Mouse (Mus musculus) forebrain, embryonic 14.5 days (tissue): Measurements from ENCODE around the gene Cryba4. TPM values are rescaled to one million over a fixed set of nuclear protein-coding genes. Genes with fewer than 3 reads are reported as not detected.

ENCODE experiments used
- ATAC-seq: fragments of 200-750 bp; cut with Nextera tagmentation; 2 replicates; pipeline ENCODE4 v1.8.0; 2017; ENCODE audit warnings: mild to moderate bottlenecking, moderate library complexity
- DNase-seq: peaks from one replicate; pipeline ENCODE4 v3.0.0-alpha.2; 2015; ENCODE audit warnings: low spot score
- H3K27ac ChIP-seq: fragments of 300-500 bp; sonication (generic); 2 replicates; pipeline ENCODE4 v1.5.1; 2014; ENCODE audit warnings: low read depth, mild to moderate bottlenecking, control low read depth, low read length, moderate library complexity
- H3K27me3 ChIP-seq: fragments of 300-500 bp; sonication (generic); replicated peaks from 2 replicates; pipeline ENCODE4 v1.6.1; 2014; ENCODE audit warnings: low read length, control low read depth, mixed read lengths; ENCODE audit not compliant: control insufficient read depth, insufficient read depth
- H3K36me3 ChIP-seq: fragments of 300-500 bp; sonication (generic); 2 replicates; pipeline ENCODE4 v1.6.1; 2014; ENCODE audit warnings: low read length, control low read depth; ENCODE audit not compliant: control insufficient read depth, insufficient read depth
- H3K4me1 ChIP-seq: fragments of 300-500 bp; sonication (generic); 2 replicates; pipeline ENCODE4 v1.6.1; 2014; ENCODE audit warnings: antibody characterized with exemption, low read length, control low read depth; ENCODE audit not compliant: control insufficient read depth, insufficient read depth
- H3K4me2 ChIP-seq: fragments of 300-500 bp; sonication (generic); 2 replicates; pipeline ENCODE4 v1.6.1; 2014; ENCODE audit warnings: mild to moderate bottlenecking, control low read depth, low read length
- H3K4me3 ChIP-seq: fragments of 300-500 bp; sonication (generic); 2 replicates; pipeline ENCODE4 v1.5.1; 2014; ENCODE audit warnings: low read depth, low read length, control low read depth
- H3K9ac ChIP-seq: fragments of 300-500 bp; sonication (generic); 2 replicates; pipeline ENCODE4 v1.6.1; 2014; ENCODE audit warnings: mild to moderate bottlenecking, low read length, control low read depth, moderate library complexity
- H3K9me3 ChIP-seq: fragments of 300-500 bp; sonication (generic); replicated peaks from 2 replicates; pipeline ENCODE4 v1.6.1; 2016; ENCODE audit warnings: low read length, control low read depth, mixed read lengths; ENCODE audit not compliant: control insufficient read depth
- WGBS: fragments of 180-500 bp; shearing (Covaris S2); extraction: QIAGEN DNeasy Blood & Tissue Kit; methylation state at CpG from one replicate; pipeline ENCODE4 v1.1.7; 2014; 5-methylcytosine and 5-hydroxymethylcytosine counted together
- polyA plus RNA-seq: library from polyadenylated mRNA; unstranded; fragments of >200 nt; fragmentation: Nextera tagmentation; extraction: Ambion mirVana; gene quantifications from 2 replicates; pipeline ENCODE4 v1.2.1, GENCODE M21; 2014

The Cryba4 gene
- polyA plus RNA-seq, 1 experiment from 2014 or later: 2.2 TPM

DNA sequence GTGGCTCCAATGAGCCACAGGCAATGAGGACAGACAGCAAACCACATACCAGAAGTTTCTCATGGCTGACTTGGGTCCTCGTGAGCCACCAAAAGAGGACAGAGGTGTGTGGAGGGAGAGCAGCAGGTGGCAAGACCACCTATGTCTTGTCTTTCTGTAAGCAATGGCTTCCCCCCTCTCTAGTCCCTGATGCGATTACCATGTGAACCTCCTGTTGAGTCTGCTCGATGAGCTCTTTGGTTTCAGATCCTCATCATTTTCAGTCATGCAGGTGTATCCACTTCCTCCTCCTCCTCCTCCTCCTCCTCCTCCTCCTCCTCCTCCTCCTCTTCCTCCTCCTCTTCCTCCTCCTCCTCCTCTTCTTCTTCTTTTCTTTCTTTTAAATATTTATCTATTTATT is 8.5 kb upstream of the Cryba4 start:
- no peak for ATAC-seq
- Histone ChIP-seq H3K9ac (no peak overlapping the region), H3K4me3 (no peak overlapping the region), H3K36me3 (no peaks in the 10 kb centered on the region), H3K9me3 (no peaks in the 10 kb centered on the region), H3K4me2 (no peak overlapping the region), H3K27ac (no peak overlapping the region), H3K27me3 (no peaks in the 10 kb centered on the region), H3K4me1 (no peaks in the 10 kb centered on the region)
- DNase-seq: no peak
- WGBS: 80% methylated on average over 3 of the region's 3 CpGs

DNA sequence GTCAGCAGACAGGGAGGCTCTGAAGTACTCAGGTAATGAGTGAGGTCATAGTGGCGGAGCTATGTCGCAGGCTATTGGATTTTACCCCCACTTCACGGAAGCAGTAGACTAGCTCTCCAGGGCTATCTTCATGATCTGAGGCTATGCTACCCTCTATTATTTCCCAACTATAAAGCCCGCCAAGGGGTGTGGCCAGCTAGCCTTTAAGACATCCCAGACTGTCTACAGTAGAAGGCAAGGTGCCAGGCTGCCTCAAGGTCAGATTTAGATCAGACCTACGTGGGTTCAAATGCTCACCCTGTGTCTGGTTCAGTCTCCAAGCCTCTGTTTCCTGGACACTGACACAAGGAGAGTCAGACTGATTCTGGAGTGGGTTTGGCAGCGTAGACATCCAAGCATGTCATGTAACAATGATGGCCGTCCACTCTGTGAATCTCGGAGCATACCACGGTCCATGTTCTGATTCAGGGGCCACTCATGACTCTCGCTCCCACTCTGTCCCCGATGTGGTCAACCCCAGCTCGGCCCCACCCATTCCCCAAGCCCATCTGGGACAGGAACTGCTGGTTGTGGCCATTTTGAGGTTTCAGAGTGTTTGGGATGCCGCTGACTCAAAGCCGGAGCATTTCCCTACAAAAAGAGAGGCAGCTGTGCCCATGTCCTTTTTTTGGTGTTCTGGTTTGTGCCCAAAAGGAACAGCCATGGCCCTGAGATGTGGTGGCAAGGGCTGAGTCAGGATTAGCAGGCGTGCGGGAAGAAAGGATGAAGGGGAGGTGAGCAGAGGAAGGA is 7.7 kb upstream of the Cryba4 start:
- no peaks in the 10 kb centered on the region for H3K27me3 ChIP-seq
- no peak overlapping the region for H3K4me3 ChIP-seq
- no peaks in the 10 kb centered on the region for H3K4me1 ChIP-seq
- no peak overlapping the region for H3K27ac ChIP-seq
- no peak for DNase-seq
- no peak overlapping the region for H3K4me2 ChIP-seq
- no peaks in the 10 kb centered on the region for H3K9me3 ChIP-seq
- H3K36me3 ChIP-seq: no peaks in the 10 kb centered on the region
- 89% methylated on average over 16 of the region's 16 CpGs for WGBS
- ATAC-seq: no peak
- no peak overlapping the region for H3K9ac ChIP-seq

DNA sequence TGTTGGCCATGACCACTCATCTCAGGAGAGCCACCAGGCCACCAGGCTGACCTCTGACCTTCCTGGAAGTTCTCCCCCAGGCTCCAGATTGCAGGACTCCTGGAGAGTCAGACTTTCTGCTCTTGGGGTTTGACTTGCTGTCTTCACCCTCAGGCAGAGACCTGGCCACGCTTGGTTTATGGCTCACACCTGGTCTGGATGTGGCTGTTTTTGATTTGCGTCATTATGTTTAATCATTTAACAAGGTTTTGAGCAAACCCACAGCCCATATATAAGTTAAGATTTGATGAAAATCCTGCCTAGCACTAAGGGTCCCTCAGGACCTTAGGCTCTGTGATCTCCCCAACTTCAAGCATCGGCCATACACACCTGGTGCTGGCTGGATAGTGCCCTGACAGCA is 5.6 kb upstream of the Cryba4 start:
- no peak for ATAC-seq
- Histone ChIP-seq H3K4me2 (no peak overlapping the region), H3K27ac (no peak overlapping the region)

DNA sequence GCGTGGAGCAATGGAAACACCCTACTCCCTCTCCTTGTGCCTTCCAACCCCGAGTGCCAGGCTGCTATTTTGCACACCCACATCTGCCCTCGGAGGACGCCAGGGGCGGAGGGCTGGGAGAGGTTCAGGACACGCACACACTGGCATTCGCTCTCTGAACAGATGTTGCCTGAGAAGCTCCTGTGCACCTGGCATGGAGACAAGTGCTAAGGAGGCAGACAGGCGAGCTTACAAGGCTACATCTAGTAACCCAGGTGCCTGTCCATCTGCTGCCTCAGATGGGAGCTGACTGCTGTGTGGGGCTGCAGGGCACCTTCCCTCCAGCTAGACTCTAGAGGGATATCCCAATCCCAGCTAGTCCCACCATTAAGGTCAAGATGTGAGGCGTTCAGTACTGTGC is 4.1 kb upstream of the Cryba4 start:
- no peak for DNase-seq

More for the DNA sequence above, 5.6 kb upstream of the Cryba4 start:
- no peak for DNase-seq
- H3K4me1 ChIP-seq: 0 out of 2 replicates have a peak, but pooled peaks cover 4% of the 10 kb centered on the region
- H3K36me3 ChIP-seq: no peaks in the 10 kb centered on the region
- H3K9ac ChIP-seq: no peak overlapping the region
- H3K4me3 ChIP-seq: no peak overlapping the region
- H3K27me3 ChIP-seq: no peaks in the 10 kb centered on the region
- WGBS: 82% methylated on average over 3 of the region's 3 CpGs
- H3K9me3 ChIP-seq: no peaks in the 10 kb centered on the region

DNA sequence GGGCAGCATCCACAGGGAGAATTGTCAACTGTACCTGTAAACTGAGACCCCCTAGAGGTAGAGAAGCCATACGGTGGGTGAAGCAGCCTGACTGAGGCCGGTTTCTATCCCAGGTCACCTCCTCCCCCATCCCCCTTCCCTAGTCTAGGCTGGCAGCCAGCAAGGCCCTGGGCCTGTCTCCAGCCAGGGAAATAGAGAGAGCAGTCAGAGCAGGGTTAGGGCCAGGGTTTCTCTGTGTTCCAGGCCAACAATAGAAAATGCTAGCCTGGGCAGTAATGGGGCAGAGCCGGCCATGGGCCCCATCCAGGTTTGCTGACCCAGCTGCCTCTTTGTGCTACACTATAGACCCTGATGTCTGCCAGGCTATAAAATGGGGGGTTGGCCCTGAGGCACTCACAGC is 3.1 kb upstream of the Cryba4 start, which contains the start of gene Crybb1:
Gene Crybb1 (plus strand): TSS at position 390 of the 400 bp plus-strand sequence.
- no peaks in the 10 kb centered on the region for H3K9me3 ChIP-seq
- H3K9ac ChIP-seq: no peak within 1 kb of the TSS
- no peaks in the 10 kb centered on the region for H3K27me3 ChIP-seq
- H3K4me2 ChIP-seq: no peak within 1 kb of the TSS
- 0 out of 2 replicates have a peak, but pooled peaks cover 4% of the 10 kb centered on the region for H3K4me1 ChIP-seq
- peak; percentile 38 for DNase-seq
- H3K36me3 ChIP-seq: no peaks in the 10 kb centered on the region
- no peak for ATAC-seq
- 34% methylated on average over 3 of the region's 3 CpGs for WGBS
- H3K27ac ChIP-seq: no peak within 1 kb of the TSS; the same call in 1 of the 2 replicates
- H3K4me3 ChIP-seq: no peak within 1 kb of the TSS

More for the DNA sequence above, 4.1 kb upstream of the Cryba4 start:
- H3K4me2 ChIP-seq: no peak overlapping the region
- H3K4me3 ChIP-seq: no peak overlapping the region
- H3K36me3 ChIP-seq: no peaks in the 10 kb centered on the region
- no peaks in the 10 kb centered on the region for H3K9me3 ChIP-seq
- no peak overlapping the region for H3K27ac ChIP-seq
- 0 out of 2 replicates have a peak, but pooled peaks cover 4% of the 10 kb centered on the region for H3K4me1 ChIP-seq
- no peaks in the 10 kb centered on the region for H3K27me3 ChIP-seq
- no peak for ATAC-seq
- 71% methylated on average over 9 of the region's 9 CpGs for WGBS
- H3K9ac ChIP-seq: no peak overlapping the region

DNA sequence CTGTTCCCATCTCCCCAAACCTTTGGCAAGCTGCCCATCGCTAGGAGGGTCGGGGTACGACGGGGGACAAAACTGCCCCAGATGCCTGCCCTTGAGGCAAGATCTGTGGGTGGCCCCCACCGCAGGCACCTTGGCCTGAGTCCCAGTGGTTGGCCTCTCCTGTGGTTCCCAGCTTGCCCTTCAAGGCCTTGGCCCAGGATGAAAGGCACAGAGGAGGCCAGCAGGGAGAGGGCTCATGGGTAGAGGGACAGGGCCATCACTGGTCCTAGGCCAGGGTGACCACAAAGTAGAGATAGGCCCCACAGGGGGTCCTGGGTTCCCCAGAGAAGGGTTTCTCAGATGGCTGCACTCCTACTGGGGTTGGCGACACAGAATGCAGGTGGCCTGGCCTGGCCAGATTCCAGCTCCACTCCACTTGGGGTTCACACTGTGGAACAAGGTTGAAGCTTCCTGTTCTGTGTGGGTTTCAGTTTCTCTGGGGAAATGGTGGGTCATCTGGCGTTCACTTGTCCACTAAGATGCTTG is 2.0 kb upstream of the Cryba4 start:
- Histone ChIP-seq H3K4me2 (no peak overlapping the region), H3K36me3 (no peaks in the 10 kb centered on the region), H3K9ac (no peak overlapping the region), H3K4me1 (0 out of 2 replicates have a peak, but pooled peaks cover 4% of the 10 kb centered on the region), H3K27ac (no peak overlapping the region; the same call in 1 of the 2 replicates), H3K27me3 (no peaks in the 10 kb centered on the region), H3K9me3 (no peaks in the 10 kb centered on the region), H3K4me3 (no peak overlapping the region)
- DNase-seq: peak; percentile 52
- 39% methylated on average over 7 of the region's 7 CpGs for whole genome bisulfite sequencing
- ATAC-seq: peak; percentile 40; the same call in 1 of the 2 replicates

DNA sequence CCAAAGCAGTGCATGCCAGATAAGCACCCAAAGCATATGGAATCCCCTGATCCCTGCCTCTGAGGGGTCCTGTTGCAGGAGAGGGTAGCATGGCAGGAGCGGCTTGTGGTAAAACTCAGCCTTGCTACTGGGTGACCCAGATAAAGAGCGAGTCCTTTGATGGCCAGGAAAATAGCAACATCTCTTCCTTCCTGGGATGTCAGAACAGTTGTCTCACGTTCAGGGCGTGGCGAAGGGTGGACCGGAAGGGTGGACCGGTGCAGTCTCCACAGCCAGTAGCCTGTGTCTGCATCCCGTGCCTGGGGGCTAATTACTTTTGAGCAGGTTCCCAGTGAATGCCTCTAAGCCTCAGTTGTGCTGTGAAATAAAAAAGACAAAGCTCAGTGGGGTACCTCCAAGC is 851 bp upstream of the Cryba4 start:
- Histone ChIP-seq H3K4me3 (no peak overlapping the region), H3K4me2 (no peak overlapping the region), H3K9ac (no peak overlapping the region), H3K36me3 (no peaks in the 10 kb centered on the region), H3K27me3 (no peaks in the 10 kb centered on the region), H3K27ac (no peak overlapping the region), H3K9me3 (no peaks in the 10 kb centered on the region), H3K4me1 (0 out of 2 replicates have a peak, but pooled peaks cover 4% of the 10 kb centered on the region)
- WGBS: 6% methylated on average over 8 of the region's 8 CpGs
- ATAC-seq (no peak), DNase-seq (no peak)

DNA sequence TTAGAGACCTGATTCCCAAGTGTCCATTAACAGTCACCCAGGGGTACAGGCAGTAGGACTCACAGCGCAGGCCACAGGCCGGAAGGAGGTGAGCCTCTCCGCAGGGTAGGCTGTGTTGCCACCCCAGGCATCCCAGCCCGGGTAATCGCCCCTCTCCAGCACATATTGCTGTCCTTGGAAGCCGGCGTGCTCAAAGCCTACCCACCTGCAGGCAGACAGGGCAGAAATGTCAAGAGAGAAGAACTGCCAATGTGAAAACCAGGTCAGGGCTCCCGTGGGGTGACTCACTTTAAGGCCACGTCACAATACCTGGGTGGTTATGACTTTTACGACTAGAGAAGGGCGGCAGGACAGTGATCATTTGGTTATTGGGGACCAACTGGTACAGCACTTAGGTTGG is 3.2 kb downstream of the Cryba4 start:
- Histone ChIP-seq H3K27me3 (no peaks in the 10 kb centered on the region), H3K4me3 (no peak overlapping the region), H3K9ac (no peak overlapping the region), H3K9me3 (no peaks in the 10 kb centered on the region), H3K4me1 (no peaks in the 10 kb centered on the region), H3K4me2 (no peak overlapping the region), H3K27ac (no peak overlapping the region), H3K36me3 (no peaks in the 10 kb centered on the region)
- no peak for DNase-seq
- ATAC-seq: no peak
- 89% methylated on average over 11 of the region's 11 CpGs for WGBS

DNA sequence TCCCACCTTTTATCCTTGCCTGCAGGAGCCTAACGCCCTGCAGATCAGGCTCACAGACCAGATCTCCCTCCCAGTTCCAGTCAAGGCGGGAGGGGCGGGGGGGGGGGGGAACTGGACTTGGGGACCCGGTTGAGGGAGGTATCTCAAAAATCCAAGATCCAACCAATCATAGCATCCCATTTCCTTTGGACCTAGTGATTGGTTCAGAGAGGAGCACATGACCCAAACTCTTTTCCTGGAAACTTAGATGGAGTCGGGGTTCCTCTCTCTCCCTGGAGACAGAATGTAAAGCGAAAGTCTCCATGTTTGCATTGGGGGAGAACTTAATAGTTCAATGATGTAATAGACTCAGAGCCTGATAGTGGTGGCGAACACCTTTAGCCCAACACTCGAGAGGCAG is 4.9 kb downstream of the Cryba4 start:
- H3K4me3 ChIP-seq: no peak overlapping the region
- no peaks in the 10 kb centered on the region for H3K9me3 ChIP-seq
- no peak for ATAC-seq
- no peak overlapping the region for H3K9ac ChIP-seq
- no peaks in the 10 kb centered on the region for H3K27me3 ChIP-seq
- 63% methylated on average over 6 of the region's 8 CpGs for WGBS
- H3K27ac ChIP-seq: no peak overlapping the region
- H3K36me3 ChIP-seq: no peaks in the 10 kb centered on the region
- H3K4me2 ChIP-seq: no peak overlapping the region
- H3K4me1 ChIP-seq: no peaks in the 10 kb centered on the region
- DNase-seq: no peak
